Mouse (Mus musculus) limb, embryonic 15.5 days (tissue): ENCODE measurements at regions not wholly inside any gene's neighbourhood (a gene's known extent, or its start where the extent isn't known, plus 50 kb on each side); places are given as distances from the start of the nearest gene placed in this dataset.

ENCODE experiments used
- ATAC-seq: fragments of 200-750 bp; cut with Nextera tagmentation; 2 replicates; pipeline ENCODE4 v1.8.0; 2017; ENCODE audit warnings: low read depth, moderate TSS enrichment; ENCODE audit not compliant: insufficient number of reproducible peaks, low FRiP score, low TSS enrichment
- H3K27ac ChIP-seq: fragments of 300-500 bp; sonication (generic); 2 replicates; pipeline ENCODE4 v1.5.1; 2015; ENCODE audit warnings: moderate library complexity, mild to moderate bottlenecking, inconsistent platforms
- H3K27me3 ChIP-seq: fragments of 300-500 bp; sonication (generic); 2 replicates; pipeline ENCODE4 v1.6.1; 2015; ENCODE audit warnings: inconsistent platforms
- H3K36me3 ChIP-seq: fragments of 300-500 bp; sonication (generic); 2 replicates; pipeline ENCODE4 v1.6.1; 2015; ENCODE audit warnings: inconsistent platforms
- H3K4me1 ChIP-seq: fragments of 300-500 bp; sonication (generic); 2 replicates; pipeline ENCODE4 v1.6.1; 2015; ENCODE audit warnings: inconsistent platforms
- H3K4me2 ChIP-seq: fragments of 300-500 bp; sonication (generic); 2 replicates; pipeline ENCODE4 v1.6.1; 2015; ENCODE audit warnings: mild to moderate bottlenecking, inconsistent platforms
- H3K4me3 ChIP-seq: fragments of 300-500 bp; sonication (generic); 2 replicates; pipeline ENCODE4 v1.5.1; 2015; ENCODE audit warnings: mild to moderate bottlenecking, inconsistent platforms
- H3K9ac ChIP-seq: fragments of 300-500 bp; sonication (generic); 2 replicates; pipeline ENCODE4 v1.6.1; 2015; ENCODE audit warnings: inconsistent platforms
- H3K9me3 ChIP-seq: fragments of 300-500 bp; sonication (generic); 2 replicates; pipeline ENCODE4 v1.6.1; 2016; ENCODE audit warnings: inconsistent platforms
- WGBS: fragments of 180-500 bp; shearing (Covaris S2); methylation state at CpG from one replicate; pipeline ENCODE4 v1.1.7; 2015; 5-methylcytosine and 5-hydroxymethylcytosine counted together

DNA sequence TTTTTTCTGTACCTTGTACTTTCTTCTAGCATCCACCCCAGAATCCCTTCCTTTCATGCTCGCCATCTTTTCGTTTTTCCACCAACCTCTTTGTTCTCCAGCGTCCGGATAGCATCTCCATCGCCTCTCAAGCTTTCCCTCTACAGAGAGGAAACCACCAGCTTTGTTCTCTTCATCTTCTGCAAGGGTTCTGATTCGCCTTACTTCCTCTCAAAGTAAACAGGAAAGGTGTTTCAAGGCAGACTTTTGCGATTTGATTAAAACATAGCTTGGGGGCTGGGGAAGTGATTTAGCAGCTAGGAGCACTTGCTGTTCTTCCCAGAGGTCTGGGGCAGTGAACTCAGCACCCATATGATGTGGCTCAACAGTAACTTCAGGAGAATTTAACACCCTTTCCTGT, 71.4 kb downstream of the Emp1 start:
- Histone ChIP-seq H3K4me2 (no peak overlapping the region), H3K9ac (no peak overlapping the region), H3K4me1 (no peaks in the 10 kb centered on the region), H3K4me3 (no peak overlapping the region), H3K36me3 (no peaks in the 10 kb centered on the region), H3K27ac (no peak overlapping the region), H3K9me3 (no peaks in the 10 kb centered on the region), H3K27me3 (no peaks in the 10 kb centered on the region)
- 69% methylated on average over 7 of the region's 7 CpGs for WGBS
- no peak for ATAC-seq

DNA sequence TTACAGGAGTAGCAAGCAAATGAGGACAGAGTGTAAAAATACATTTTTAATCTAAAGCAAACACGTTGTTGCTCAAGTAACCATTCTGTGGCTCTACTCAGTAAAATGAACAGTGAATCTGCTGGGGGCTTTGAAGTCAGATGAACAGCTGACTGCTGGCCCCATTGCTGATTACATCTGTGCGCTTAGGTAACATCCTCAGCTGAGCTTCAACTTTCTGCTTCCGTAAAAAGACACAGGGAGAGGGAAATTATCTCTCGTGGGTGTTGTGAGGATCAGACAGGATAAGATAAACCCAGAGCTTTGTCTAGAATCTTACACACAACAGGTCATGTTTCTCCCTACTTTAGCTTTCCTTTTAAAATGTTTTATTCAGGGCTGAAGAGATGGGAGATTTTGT, 74.0 kb downstream of the Emp1 start:
- no peaks in the 10 kb centered on the region for H3K9me3 ChIP-seq
- no peak overlapping the region for H3K9ac ChIP-seq
- 81% methylated on average over 4 of the region's 4 CpGs for WGBS
- no peak overlapping the region for H3K27ac ChIP-seq
- no peaks in the 10 kb centered on the region for H3K36me3 ChIP-seq
- peaks cover 3% of the 10 kb centered on the region; the same call in 1 of the 2 replicates for H3K4me1 ChIP-seq
- no peak overlapping the region for H3K4me3 ChIP-seq
- H3K27me3 ChIP-seq, result no peaks in the 10 kb centered on the region
- H3K4me2 ChIP-seq, result no peak overlapping the region
- no peak for ATAC-seq

DNA sequence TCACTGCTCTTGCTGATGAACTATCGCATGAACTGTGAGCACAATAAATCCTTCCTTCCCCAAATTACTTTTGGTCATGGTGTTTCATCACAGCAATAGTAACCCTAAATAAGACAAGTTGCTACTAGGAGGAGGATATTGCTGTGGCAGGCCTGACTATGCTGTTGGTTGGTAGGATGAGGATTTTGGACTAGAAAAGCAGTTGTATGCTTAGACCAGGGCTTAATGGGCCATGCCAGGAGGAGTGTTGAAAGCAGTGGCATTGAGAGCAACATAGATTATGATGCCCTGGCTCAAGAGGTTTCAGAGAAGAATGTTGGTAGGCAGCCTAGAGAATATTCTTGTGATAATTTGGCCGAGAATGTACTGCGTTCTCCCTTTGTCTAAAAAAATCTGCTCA, 75.9 kb downstream of the Emp1 start:
- Histone ChIP-seq H3K4me1 (peaks cover 7% of the 10 kb centered on the region; the same call in 1 of the 2 replicates), H3K36me3 (no peaks in the 10 kb centered on the region), H3K4me2 (no peak overlapping the region), H3K9ac (no peak overlapping the region), H3K4me3 (no peak overlapping the region), H3K27me3 (no peaks in the 10 kb centered on the region), H3K9me3 (no peaks in the 10 kb centered on the region), H3K27ac (no peak overlapping the region)
- 90% methylated on average over 3 of the region's 3 CpGs for WGBS
- no peak for ATAC-seq

DNA sequence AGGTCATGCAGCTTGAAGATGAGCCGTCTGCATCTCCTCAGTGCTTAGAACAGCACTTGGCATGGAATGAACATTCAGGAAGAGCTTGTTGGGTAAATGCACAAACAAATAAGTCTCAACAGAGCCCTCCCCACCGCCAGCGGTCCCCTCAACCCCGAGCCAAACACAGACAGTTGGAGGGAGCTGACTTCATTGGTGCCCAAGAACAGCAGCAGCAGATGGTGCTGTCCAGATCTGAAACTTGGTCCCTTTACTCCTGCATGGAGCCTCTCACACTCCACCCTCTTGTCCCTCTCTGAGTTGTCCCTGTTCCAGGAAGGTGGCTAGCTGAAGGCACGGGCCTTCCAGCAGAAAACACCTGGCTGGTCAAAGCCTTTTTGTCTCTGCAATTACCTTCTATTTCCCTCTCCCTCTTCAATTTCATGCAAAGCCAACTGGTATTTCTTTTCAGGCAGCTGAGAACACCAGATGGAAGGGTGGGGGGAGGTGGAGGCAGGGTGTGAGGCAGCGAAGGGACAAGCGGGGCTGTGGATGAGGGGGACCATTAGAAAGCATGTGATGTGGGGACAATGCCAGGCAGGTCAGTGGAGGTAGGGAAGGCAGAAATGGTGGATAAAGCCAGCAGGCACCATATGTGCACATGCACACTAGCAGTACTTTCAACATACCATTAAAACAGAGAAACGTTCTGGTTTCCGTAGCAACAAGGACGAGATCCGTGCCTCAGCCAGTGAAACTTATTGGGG, 79.0 kb downstream of the Emp1 start:
- no peaks in the 10 kb centered on the region for H3K9me3 ChIP-seq
- peaks cover 7% of the 10 kb centered on the region; the same call in 1 of the 2 replicates for H3K27me3 ChIP-seq
- ATAC-seq, result no peak
- peaks cover 16% of the 10 kb centered on the region for H3K4me1 ChIP-seq
- no peak overlapping the region for H3K4me2 ChIP-seq
- no peak overlapping the region for H3K4me3 ChIP-seq
- H3K27ac ChIP-seq, result no peak overlapping the region
- H3K36me3 ChIP-seq, result no peaks in the 10 kb centered on the region
- no peak overlapping the region for H3K9ac ChIP-seq
- 48% methylated on average over 11 of the region's 11 CpGs for WGBS

DNA sequence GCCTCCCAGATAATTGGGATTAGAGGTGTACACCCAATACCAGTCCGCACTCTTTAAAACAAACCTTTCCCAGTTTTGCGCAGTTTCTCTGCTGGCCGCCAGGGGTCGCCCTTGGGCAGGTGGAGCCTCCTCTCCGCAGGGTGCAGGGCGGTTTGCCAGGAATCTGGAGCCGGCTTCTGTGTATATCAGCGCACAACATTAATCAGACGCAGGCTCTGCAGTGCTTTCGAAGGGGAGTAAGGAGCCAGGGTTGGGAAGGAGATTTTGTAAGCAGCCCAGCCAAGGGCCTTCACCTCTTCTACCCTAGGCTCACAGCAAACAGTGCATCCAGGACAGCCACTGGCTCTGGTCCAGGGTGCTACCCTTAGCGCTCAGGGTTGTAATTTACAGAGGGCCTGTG, 82.3 kb downstream of the Emp1 start:
- H3K4me1 ChIP-seq, result peaks cover 16% of the 10 kb centered on the region
- H3K4me2 ChIP-seq, result peak overlapping the region; percentile 34
- no peaks in the 10 kb centered on the region for H3K36me3 ChIP-seq
- ATAC-seq, result peak; percentile 73
- H3K27ac ChIP-seq, result peak overlapping the region; percentile 66; the same call in 1 of the 2 replicates
- H3K9me3 ChIP-seq, result no peaks in the 10 kb centered on the region
- peaks cover 7% of the 10 kb centered on the region; the same call in 1 of the 2 replicates for H3K27me3 ChIP-seq
- H3K4me3 ChIP-seq, result peak overlapping the region; percentile 4; the same call in 1 of the 2 replicates
- no peak overlapping the region for H3K9ac ChIP-seq
- 2% methylated on average over 11 of the region's 11 CpGs for WGBS

DNA sequence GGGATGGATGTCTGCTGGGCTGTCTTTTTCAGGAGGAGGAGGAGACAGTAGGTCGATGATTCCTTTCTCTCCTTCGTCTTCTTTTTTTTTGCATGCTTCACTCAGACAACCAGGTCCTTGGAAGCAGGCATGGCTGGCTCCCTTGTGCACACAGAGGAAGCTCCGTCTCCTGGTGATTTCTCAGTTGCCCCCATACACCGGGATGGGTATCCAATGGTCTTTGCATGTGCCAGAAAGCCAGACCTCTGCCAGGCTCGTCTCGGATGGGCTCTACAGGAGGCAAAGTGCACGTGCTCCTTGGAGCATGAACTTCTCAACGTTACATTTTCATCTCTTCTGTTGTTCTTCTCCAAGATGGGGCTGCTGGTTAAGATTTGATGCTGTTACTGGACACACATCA, 82.7 kb downstream of the Emp1 start:
- peak overlapping the region; percentile 66; the same call in 1 of the 2 replicates for H3K27ac ChIP-seq
- H3K9ac ChIP-seq, result no peak overlapping the region
- peak overlapping the region; percentile 34 for H3K4me2 ChIP-seq
- ATAC-seq, result no peak
- no peaks in the 10 kb centered on the region for H3K9me3 ChIP-seq
- peaks cover 7% of the 10 kb centered on the region; the same call in 1 of the 2 replicates for H3K27me3 ChIP-seq
- peak overlapping the region; percentile 4; the same call in 1 of the 2 replicates for H3K4me3 ChIP-seq
- peaks cover 16% of the 10 kb centered on the region for H3K4me1 ChIP-seq
- 35% methylated on average over 8 of the region's 8 CpGs for WGBS
- H3K36me3 ChIP-seq, result no peaks in the 10 kb centered on the region

DNA sequence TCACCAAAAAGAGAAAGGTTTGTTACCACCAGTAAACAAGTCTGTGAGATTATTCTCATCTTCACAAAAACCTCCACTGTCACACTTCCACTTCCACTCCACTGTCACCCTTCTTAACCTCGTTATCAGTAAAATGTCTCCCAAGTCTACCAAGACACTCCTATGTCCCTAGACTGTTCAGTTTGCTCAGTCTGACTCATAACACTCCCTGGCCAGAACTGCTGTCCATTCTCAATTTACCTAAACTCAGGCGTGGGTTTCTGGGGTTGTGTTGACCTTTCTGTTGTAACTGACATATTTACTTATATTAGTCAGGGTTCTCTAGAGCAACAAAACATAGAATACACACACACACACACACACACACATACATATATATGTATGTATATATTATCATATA, 85.5 kb downstream of the Emp1 start:
- Histone ChIP-seq H3K9me3 (no peaks in the 10 kb centered on the region), H3K4me3 (no peak overlapping the region), H3K4me1 (peaks cover 9% of the 10 kb centered on the region), H3K9ac (no peak overlapping the region), H3K4me2 (no peak overlapping the region), H3K36me3 (no peaks in the 10 kb centered on the region), H3K27me3 (peaks cover 7% of the 10 kb centered on the region; the same call in 1 of the 2 replicates), H3K27ac (no peak overlapping the region)
- WGBS, result 68% methylated on average over 2 of the region's 2 CpGs
- ATAC-seq, result no peak

DNA sequence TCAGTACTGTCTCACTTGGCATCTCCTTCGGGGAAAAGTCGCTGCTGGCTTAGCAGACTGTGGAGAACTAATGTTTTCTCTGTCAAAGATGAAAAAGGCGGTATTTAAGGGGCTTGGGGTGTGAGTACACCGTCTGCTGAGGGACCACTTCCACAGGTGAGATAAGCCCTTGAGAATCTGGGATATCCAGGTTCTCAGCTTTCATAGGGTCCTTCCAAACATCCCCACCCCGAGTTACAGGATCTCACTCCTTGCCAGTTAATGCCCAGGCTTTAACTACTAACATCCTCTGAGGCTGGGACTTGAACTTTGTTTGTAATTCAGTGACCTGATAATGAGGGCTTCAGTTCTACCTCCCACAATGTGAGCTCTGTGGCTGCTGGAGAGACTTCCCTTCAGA, 86.9 kb downstream of the Emp1 start:
- H3K4me2 ChIP-seq, result no peak overlapping the region
- H3K9ac ChIP-seq, result no peak overlapping the region
- 67% methylated on average over 5 of the region's 5 CpGs for WGBS
- no peak overlapping the region for H3K4me3 ChIP-seq
- H3K27me3 ChIP-seq, result no peaks in the 10 kb centered on the region
- H3K4me1 ChIP-seq, result peaks cover 9% of the 10 kb centered on the region
- H3K9me3 ChIP-seq, result no peaks in the 10 kb centered on the region
- H3K27ac ChIP-seq, result no peak overlapping the region
- ATAC-seq, result no peak
- H3K36me3 ChIP-seq, result no peaks in the 10 kb centered on the region

DNA sequence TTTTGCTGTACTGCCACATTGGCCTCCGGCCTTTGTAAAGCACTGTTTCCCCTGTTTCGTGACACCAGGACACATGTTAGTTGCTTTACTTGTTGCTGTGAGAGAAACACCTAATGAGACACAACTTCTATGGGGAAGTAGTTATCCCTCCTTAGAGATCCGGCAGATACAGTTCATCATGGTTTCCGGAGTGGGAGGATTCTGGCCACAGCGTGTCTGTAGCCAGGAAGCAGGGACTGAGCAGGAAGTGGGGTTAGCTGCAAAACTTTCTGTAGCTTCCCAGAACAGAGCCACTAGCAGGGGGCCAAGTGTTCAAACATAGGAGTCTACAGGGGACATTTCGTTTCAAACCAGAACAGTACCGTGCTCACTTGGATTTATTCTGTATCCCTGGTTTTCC, 88.2 kb downstream of the Emp1 start:
- H3K4me1 ChIP-seq, result no peaks in the 10 kb centered on the region
- H3K27ac ChIP-seq, result no peak overlapping the region
- no peaks in the 10 kb centered on the region for H3K27me3 ChIP-seq
- H3K9ac ChIP-seq, result no peak overlapping the region
- no peaks in the 10 kb centered on the region for H3K9me3 ChIP-seq
- H3K4me2 ChIP-seq, result no peak overlapping the region
- no peaks in the 10 kb centered on the region for H3K36me3 ChIP-seq
- ATAC-seq, result no peak
- H3K4me3 ChIP-seq, result no peak overlapping the region
- WGBS, result 83% methylated on average over 7 of the region's 7 CpGs

DNA sequence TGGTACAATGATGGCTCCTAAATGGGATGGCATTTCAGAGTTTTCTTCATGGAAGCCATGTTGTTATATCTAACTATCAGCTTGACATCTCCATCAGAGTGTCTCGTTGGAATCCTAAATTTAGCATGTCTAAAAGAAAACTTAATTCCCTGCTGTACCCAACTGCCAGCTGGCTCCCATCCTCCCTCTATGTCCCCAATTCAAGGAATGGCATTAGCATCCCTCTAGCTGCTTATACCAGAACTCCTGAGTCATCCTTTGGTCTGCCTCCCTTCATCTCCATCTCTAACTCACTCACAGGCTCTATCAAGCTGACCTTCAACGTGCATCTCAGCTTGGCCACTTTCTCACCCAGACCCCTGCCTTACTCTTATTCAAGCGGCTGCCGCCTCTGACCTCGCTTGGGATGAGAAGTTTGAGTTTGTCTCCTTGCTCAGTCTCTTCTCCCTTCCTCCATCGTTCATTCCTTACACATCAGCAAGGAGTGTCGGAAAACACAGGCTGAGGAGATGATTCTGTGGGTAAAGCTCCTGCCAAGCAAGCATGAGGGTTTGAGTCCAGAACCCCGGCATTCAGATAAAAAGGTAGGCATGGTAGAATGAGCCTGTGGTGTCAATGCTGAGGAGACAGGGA, 88.9 kb downstream of the Emp1 start:
- ATAC-seq, result no peak
- H3K4me1 ChIP-seq, result no peaks in the 10 kb centered on the region
- no peaks in the 10 kb centered on the region for H3K36me3 ChIP-seq
- no peak overlapping the region for H3K4me3 ChIP-seq
- H3K4me2 ChIP-seq, result no peak overlapping the region
- H3K9me3 ChIP-seq, result no peaks in the 10 kb centered on the region
- H3K27me3 ChIP-seq, result no peaks in the 10 kb centered on the region
- no peak overlapping the region for H3K9ac ChIP-seq
- H3K27ac ChIP-seq, result no peak overlapping the region
- WGBS, result 88% methylated on average over 8 of the region's 8 CpGs

DNA sequence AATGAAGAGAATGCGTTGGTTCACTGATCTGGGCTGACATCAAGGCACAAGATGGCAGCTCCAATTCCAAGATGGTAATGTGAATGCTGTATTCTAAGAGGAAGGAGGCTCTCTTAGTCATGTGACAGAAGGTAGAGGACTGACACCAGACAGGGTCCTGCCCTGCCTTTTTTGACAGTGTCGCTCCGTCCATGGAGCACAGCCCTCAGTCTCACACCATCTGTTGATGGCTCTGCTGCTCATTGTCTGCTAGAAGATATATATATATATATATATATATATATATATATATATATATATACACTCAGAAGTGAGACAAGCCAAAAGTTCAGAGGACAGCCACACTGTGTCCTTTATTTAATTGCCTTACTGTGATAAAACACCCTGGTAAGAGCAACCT, 90.7 kb downstream of the Emp1 start:
- Histone ChIP-seq H3K9ac (no peak overlapping the region), H3K27ac (no peak overlapping the region), H3K4me2 (no peak overlapping the region), H3K4me3 (no peak overlapping the region), H3K27me3 (no peaks in the 10 kb centered on the region), H3K9me3 (no peaks in the 10 kb centered on the region), H3K4me1 (no peaks in the 10 kb centered on the region), H3K36me3 (no peaks in the 10 kb centered on the region)
- no peak for ATAC-seq
- 92% methylated on average over 3 of the region's 3 CpGs for WGBS

DNA sequence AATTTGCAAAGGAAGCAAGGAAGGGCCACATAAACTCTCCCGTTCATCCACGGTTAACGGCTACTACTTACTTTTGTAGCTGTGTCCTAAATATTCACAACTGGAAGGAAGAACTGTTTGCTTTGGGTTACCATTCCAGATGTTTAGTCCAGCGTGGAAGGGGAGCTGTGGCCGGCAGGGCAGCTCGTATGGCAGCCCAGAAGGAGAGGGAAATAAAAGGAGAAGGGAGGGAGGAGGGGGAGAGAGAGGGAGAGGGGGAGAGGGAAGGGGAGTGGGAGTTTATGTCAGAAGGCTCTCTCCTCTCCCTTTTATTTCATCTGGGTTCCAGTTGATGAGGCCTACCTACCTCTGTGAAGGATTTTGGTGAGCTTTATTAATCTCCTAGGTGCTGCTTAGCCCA, 110.2 kb downstream of the Emp1 start:
- H3K4me2 ChIP-seq, result no peak overlapping the region
- H3K9me3 ChIP-seq, result no peaks in the 10 kb centered on the region
- no peak for ATAC-seq
- no peak overlapping the region for H3K27ac ChIP-seq
- H3K27me3 ChIP-seq, result no peaks in the 10 kb centered on the region
- no peaks in the 10 kb centered on the region for H3K36me3 ChIP-seq
- 35% methylated on average over 6 of the region's 6 CpGs for WGBS
- no peak overlapping the region for H3K9ac ChIP-seq
- H3K4me3 ChIP-seq, result no peak overlapping the region
- H3K4me1 ChIP-seq, result no peaks in the 10 kb centered on the region; the same call in 1 of the 2 replicates
